Mouse (Mus musculus) small intestine, adult 10 weeks (tissue): ENCODE data around the gene Rbm4. TPM values are rescaled to one million over a fixed set of nuclear protein-coding genes. Genes with fewer than 3 reads are reported as not detected.

Source experiments
- polyA plus RNA-seq: library from polyadenylated mRNA; stranded (reverse); fragments of 350-450 nt; fragmentation: Illumina TruSeq; extraction: RNeasy Lipid Tissue Mini Kit (QIAGEN cat#74804); gene quantifications from one replicate; pipeline ENCODE4 v1.2.3, GENCODE M21; 2014; ENCODE audit warnings: low replicate concordance

Gene Rbm4
- polyA plus RNA-seq = 11.8 TPM

DNA sequence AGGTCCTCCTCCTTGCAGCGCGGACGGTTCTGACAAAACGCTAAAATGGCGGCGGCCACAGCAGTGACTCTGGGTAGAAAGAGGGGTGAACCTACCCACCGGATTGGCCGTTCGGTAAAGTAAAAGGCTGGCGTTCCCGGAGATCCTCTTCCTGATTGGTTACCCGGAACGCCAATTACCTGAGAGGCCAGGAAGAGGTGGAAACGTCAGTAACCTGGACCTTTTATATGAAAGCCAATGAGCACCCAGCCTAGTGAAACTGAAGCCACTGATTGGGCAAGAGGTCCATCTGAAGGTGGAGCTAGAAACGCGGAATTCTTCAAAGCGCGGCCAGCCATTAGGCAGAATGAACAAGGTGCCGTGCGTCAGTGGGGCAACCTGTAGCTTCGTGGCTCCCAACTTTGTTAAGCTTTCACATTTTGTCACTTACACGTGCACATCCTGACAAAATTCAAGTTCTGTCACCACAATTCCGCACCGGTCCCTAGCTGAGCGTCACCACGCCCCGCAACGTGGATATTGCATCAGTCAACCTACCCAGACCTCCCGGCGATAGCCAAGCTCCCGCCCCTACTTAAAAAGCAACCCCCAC, at the start of gene Rbm4:
TSS of gene Rbm4 (minus strand) at position 71 of the 592 bp plus-strand sequence.

DNA sequence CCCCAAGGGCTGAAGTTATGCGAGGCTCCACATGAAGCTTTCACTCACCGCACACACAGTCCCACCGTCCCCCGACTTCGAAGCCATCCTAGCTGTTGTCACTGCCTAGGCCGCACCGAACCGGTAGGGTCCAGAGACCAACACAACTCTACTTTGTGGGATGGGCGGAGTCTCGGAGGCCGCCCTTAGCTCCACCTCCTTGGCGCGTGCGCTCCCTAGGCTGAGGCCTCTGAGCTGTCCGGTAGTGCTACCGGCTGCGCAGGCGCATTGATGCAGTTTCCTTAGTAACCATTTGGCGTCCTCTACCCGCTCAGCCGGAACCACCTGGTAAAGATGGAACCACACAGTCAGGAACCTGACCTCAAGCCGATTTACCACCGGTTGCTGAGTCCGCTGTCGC, 45.4 kb upstream of the Rbm4 start, which contains the start of the genes Ccs and Ccdc87:
TSS of gene Ccs (minus strand) at position 184 of the 400 bp plus-strand sequence.
TSS of gene Ccdc87 (plus strand) at position 218 of the 400 bp plus-strand sequence.

DNA sequence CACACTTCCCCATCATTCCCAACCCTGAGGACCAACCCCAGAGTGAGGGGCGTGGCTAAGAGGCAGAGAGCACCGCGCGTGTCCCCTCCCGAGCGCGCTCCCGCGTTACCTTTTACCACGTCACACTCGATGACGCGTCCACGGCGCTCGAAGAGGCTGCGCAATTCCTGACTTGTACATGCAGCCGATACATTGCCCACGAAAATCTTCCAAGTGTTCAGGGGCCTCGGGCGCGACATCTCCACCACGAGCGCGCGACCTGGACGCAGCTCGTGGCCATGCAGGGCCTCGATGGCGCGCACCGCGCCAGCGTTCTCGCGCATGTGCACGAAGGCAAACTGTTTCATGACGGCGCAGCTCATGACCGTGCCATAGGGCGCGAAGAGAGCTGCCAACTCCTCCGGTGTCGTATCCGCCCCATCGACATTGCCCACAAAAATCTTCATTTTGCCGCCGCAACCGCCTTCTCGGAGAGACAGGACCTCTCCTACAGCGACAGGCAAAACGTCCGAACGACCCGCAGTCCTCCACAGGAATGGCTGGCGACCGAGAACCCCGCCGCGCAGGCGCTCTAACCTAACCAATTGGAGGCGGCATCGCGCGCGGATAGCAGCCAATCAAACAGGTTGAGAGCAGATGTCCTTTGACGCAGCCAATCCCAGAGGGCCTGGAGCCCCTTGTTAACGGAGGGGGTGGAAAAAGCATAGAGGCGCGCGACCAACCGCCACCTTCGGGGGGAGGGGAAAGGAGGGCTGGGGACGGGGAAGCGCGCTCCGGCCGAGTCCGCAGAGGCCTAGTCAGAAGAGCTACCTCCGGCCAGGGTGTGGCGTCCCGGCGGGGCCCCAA, 17.6 kb upstream of the Rbm4 start, which contains the start of the genes Gm21992 and Rbm14:
TSS of gene Gm21992 (minus strand) at position 550 of the 846 bp plus-strand sequence.
TSS of gene Rbm14 (minus strand) at position 572 of the 846 bp plus-strand sequence.

DNA sequence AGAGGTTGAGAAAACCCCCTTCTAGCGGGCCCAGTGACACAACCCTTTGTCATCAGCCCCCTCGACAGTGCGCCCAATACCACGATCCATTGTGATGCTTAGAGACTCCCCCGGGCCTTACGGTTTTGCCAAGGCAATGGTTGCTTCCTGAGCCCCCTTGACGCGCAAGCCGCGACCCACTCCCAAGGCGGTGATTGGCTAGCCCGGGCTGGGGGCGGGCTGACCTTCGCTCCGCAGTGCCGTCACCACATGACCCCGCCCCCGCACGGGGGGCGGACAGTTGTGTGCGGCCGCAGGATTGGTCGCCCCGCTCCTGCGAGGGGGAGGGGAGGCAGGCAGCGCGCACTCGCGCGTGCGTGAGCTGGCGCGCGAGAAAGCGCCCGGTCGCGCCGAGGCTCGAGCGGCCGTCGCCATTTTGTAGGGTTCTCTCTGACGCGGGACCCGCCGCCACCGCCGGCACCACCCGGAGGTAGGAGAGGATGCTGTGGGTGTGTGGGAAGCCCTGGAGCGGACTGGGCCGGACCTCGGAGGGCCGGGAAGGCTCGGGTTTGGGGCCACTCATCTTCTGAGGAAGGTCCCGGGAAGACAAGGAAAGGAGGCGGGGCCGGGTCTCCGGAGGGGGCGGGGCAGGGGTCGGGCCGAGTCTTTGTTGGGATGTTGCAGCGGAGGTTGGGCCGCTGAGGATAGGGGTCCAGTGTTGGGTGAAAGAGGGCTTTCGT, 37.3 kb downstream of the Rbm4 start, which contains the start of gene Rbm4b:
TSS of gene Rbm4b (plus strand) at position 305 of the 719 bp plus-strand sequence.

Other genes starting within 250 kb of the Rbm4 start
- not detected for gene Lrfn4, start 178.2 kb downstream of the Rbm4 start, polyA plus RNA-seq
- gene Rce1, start 168.3 kb downstream of the Rbm4 start, polyA plus RNA-seq = 1.3 TPM
- not detected for gene Gm960, start 95.2 kb downstream of the Rbm4 start, polyA plus RNA-seq
- not detected for gene Sptbn2, start 82.7 kb downstream of the Rbm4 start, polyA plus RNA-seq
- 6.2 TPM for gene Rbm4b, start 37.4 kb downstream of the Rbm4 start, polyA plus RNA-seq
- 6.5 TPM for gene Gm21992, start 17.7 kb upstream of the Rbm4 start, polyA plus RNA-seq
- 6.1 TPM for gene Rbm14, start 17.7 kb upstream of the Rbm4 start, polyA plus RNA-seq
- gene Ccs, start 45.4 kb upstream of the Rbm4 start, polyA plus RNA-seq = 0.74 TPM
- 0.11 TPM for gene Ccdc87, start 45.5 kb upstream of the Rbm4 start, polyA plus RNA-seq
- 1.3 TPM for gene Ctsf, start 61.2 kb upstream of the Rbm4 start, polyA plus RNA-seq
- gene Actn3, start 84.0 kb upstream of the Rbm4 start, polyA plus RNA-seq = not detected
- gene Zdhhc24, start 84.8 kb upstream of the Rbm4 start, polyA plus RNA-seq = 12.5 TPM
- 0.63 TPM for gene Bbs1, start 112.7 kb upstream of the Rbm4 start, polyA plus RNA-seq
- gene Dpp3, start 134.4 kb upstream of the Rbm4 start, polyA plus RNA-seq = 1.7 TPM
- gene Peli3, start 149.2 kb upstream of the Rbm4 start, polyA plus RNA-seq = 0.30 TPM
- gene Mrpl11, start 168.2 kb upstream of the Rbm4 start, polyA plus RNA-seq = 11.4 TPM
- gene Npas4, start 196.4 kb upstream of the Rbm4 start, polyA plus RNA-seq = not detected
- not detected for gene Slc29a2, start 230.0 kb upstream of the Rbm4 start, polyA plus RNA-seq
- gene B4gat1, start 244.9 kb upstream of the Rbm4 start, polyA plus RNA-seq = 7.2 TPM
- gene AC124502.3, start 245.0 kb upstream of the Rbm4 start, polyA plus RNA-seq = 0.30 TPM
- not detected for gene Brms1, start 247.5 kb upstream of the Rbm4 start, polyA plus RNA-seq